In genomic region chr7:3691919-3692318, GRCm38 (mm10) we compare ENCODE assay signal across 9 mouse cellular contexts. TPM values are rescaled to one million over a fixed set of nuclear protein-coding genes. Genes with fewer than 3 reads are reported as not detected.
DNase-seq lines count a peak whose midpoint lies in the region; ATAC-seq and TF ChIP-seq lines count a peak whose summit lies in the region.
"Had no signal": no experiment of that assay in that cellular context is flagged by ENCODE, and none has a peak within 500 bp of the region (broad histone marks: within the 10 kb centered on the region; RNA-seq: fewer than 3 reads in every experiment).

No protein-coding gene starts in this region.

- peaks cover 47% of the 10 kb centered on the region for H3K36me3 ChIP-seq in heart, embryonic 13.5 days
- H3K36me3 ChIP-seq in ES-E14 (ENCODE audit: control insufficient read depth, insufficient read depth, low read length, poor library complexity, severe bottlenecking) = peaks cover 3% of the 10 kb centered on the region; the same call in 1 of the 2 replicates
- peaks cover 31% of the 10 kb centered on the region for H3K36me3 ChIP-seq in hindbrain, embryonic 10.5 days
- H3K36me3 ChIP-seq in midbrain, embryonic 12.5 days = peaks cover 9% of the 10 kb centered on the region; the same call in 1 of the 2 replicates

- no peaks in the 10 kb centered on the region for H3K27me3 ChIP-seq in heart, embryonic 13.5 days (replicated peaks)
- no peaks in the 10 kb centered on the region for H3K27me3 ChIP-seq in hindbrain, embryonic 10.5 days (ENCODE audit: insufficient read depth, poor library complexity, severe bottlenecking)
- no peaks in the 10 kb centered on the region for H3K27me3 ChIP-seq in midbrain, embryonic 12.5 days
- H3K27me3 ChIP-seq: Patski had no signal

- in situ Hi-C loops in ES-E14 (cut with MboI; ENCODE audit: low sequenced_read_pairs in 2 of 2, unreplicated experiment in 2 of 2) = no loop called here

- peak overlapping the region; percentile 79 for H3K4me3 ChIP-seq in heart, embryonic 13.5 days
- H3K4me3 ChIP-seq in ES-E14 (ENCODE audit: insufficient read depth in 1 of 2, low read depth in 1 of 2, low read length in 2 of 2, poor library complexity in 1 of 2, severe bottlenecking in 1 of 2) = peak overlapping the region; percentile 86 to 93
- H3K4me3 ChIP-seq in hindbrain, embryonic 10.5 days = peak overlapping the region; percentile 72
- H3K4me3 ChIP-seq in midbrain, embryonic 12.5 days = peak overlapping the region; percentile 60

- WGBS in heart, embryonic 13.5 days = 31% methylated on average over 3 of the region's 3 CpGs
- 50% methylated on average over 3 of the region's 3 CpGs for WGBS in hindbrain, embryonic 10.5 days
- WGBS in midbrain, embryonic 12.5 days = 43% methylated on average over 3 of the region's 3 CpGs

- peak overlapping the region; percentile 88 for H3K9ac ChIP-seq in heart, embryonic 13.5 days
- H3K9ac ChIP-seq in ES-E14 (ENCODE audit: insufficient read depth, low read depth, low read length, poor library complexity, severe bottlenecking) = peak overlapping the region; percentile 90
- H3K9ac ChIP-seq in midbrain, embryonic 12.5 days (replicated peaks) = peak overlapping the region; percentile 82

- H3K4me2 ChIP-seq in heart, embryonic 13.5 days = peak overlapping the region; percentile 96
- H3K4me2 ChIP-seq in midbrain, embryonic 12.5 days (replicated peaks) = peak overlapping the region; percentile 85

- no peaks in the 10 kb centered on the region for H3K9me3 ChIP-seq in heart, embryonic 13.5 days
- H3K9me3 ChIP-seq in ES-E14 (ENCODE audit: control insufficient read depth, insufficient read depth, low read depth, low read length) = no peaks in the 10 kb centered on the region
- no peaks in the 10 kb centered on the region for H3K9me3 ChIP-seq in hindbrain, embryonic 10.5 days
- no peaks in the 10 kb centered on the region for H3K9me3 ChIP-seq in midbrain, embryonic 12.5 days

- H3K4me1 ChIP-seq in heart, embryonic 13.5 days = peaks cover 25% of the 10 kb centered on the region
- 0 out of 4 replicates have a peak, but pooled peaks cover 0 to 2% of the 10 kb centered on the region in 2 experiments for H3K4me1 ChIP-seq in ES-E14 (ENCODE audit: control insufficient read depth in 2 of 2, insufficient read depth in 2 of 2, low read length in 2 of 2, poor library complexity in 1 of 2)
- peaks cover 28% of the 10 kb centered on the region for H3K4me1 ChIP-seq in hindbrain, embryonic 10.5 days (replicated peaks)
- peaks cover 28% of the 10 kb centered on the region for H3K4me1 ChIP-seq in midbrain, embryonic 12.5 days

- no peak for ATAC-seq in heart, embryonic 13.5 days (ENCODE audit: extremely low read depth, insufficient number of reproducible peaks, low FRiP score, low TSS enrichment)
- ATAC-seq in midbrain, embryonic 12.5 days (ENCODE audit: low FRiP score, low read depth) = no peak

- no peak for DNase-seq in heart, postnatal 14 days
- DNase-seq in ES-E14 (ENCODE audit: low read depth, low spot score) = no peak
- no peak for DNase-seq in hindbrain, embryonic 10.5 days (ENCODE audit: low spot score)
- no peak for DNase-seq in right cerebral cortex, postnatal 36 days (ENCODE audit: low spot score in 2 of 2)
- DNase-seq in testis, postnatal 10 days (ENCODE audit: low spot score) = no peak
- DNase-seq in lung, adult 18-20 months = no peak

- H3K27ac ChIP-seq in heart, embryonic 13.5 days (replicated peaks) = peak overlapping the region; percentile 99
- no peak overlapping the region for H3K27ac ChIP-seq in ES-E14 (ENCODE audit: insufficient read depth, low read depth, low read length, poor library complexity, severe bottlenecking)
- H3K27ac ChIP-seq in hindbrain, embryonic 10.5 days = peak overlapping the region; percentile 92
- H3K27ac ChIP-seq in midbrain, embryonic 12.5 days (replicated peaks) = peak overlapping the region; percentile 91

- intact Hi-C loops in heart, postnatal 14 days (cut with DNase I) = loop anchor here (2.0 kb wide), 2 partner anchors 17 to 47 kb away; partner anchors contain the start of gene Cnot3

TF ChIP-seq in ES-E14, 5 proteins besides CTCF, POLR2A, EP300 and RAD21:
- TF ChIP-seq CHD2 (IDR thresholded peaks at IDR 0.05; ENCODE audit: low read depth, low read length) = no peak
- TF ChIP-seq ZNF384 (IDR thresholded peaks at IDR 0.05; ENCODE audit: low read depth, low read length) = no peak
- no peak for TF ChIP-seq MAFK (IDR thresholded peaks at IDR 0.05; ENCODE audit: insufficient read depth, low read depth, low read length)
- TF ChIP-seq ZC3H11A (IDR thresholded peaks at IDR 0.05; ENCODE audit: borderline replicate concordance, low read depth, low read length) = no peak
- TF ChIP-seq HCFC1 (IDR thresholded peaks at IDR 0.05; ENCODE audit: borderline replicate concordance, insufficient read depth, low read length) = no peak

RNA-seq across cellular contexts. Expression of gene Tsen34, which starts 0.7 kb away (rescaled TPM):
- polyA plus RNA-seq in heart, embryonic 13.5 days (2015; fragmentation: Nextera tagmentation; extraction: Ambion mirVana) = 194 and 226 TPM in 2 replicates
- total RNA-seq in heart, postnatal 14 days (2021) = 10 to 100 TPM; 68.0 to 85.6 TPM
- 79.0 and 90.2 TPM in 2 replicates for total RNA-seq in ES-E14 (2012; rRNA removed)
- polyA plus RNA-seq in hindbrain, embryonic 10.5 days (2016; fragmentation: Nextera tagmentation; extraction: Ambion mirVana) = 269 and 282 TPM in 2 replicates
- 202 and 212 TPM in 2 replicates for polyA plus RNA-seq in midbrain, embryonic 12.5 days (2016; fragmentation: Nextera tagmentation; extraction: Ambion mirVana)

RNA-seq across cellular contexts. Expression of gene Mboat7, which starts 1.4 kb away (rescaled TPM):
- polyA plus RNA-seq in heart, embryonic 13.5 days (2015; fragmentation: Nextera tagmentation; extraction: Ambion mirVana) = 35.5 and 40.7 TPM in 2 replicates
- total RNA-seq in heart, postnatal 14 days (2021) = 10 to 100 TPM; 22.9 to 23.1 TPM
- total RNA-seq in ES-E14 (2012; rRNA removed) = 34.4 and 55.9 TPM in 2 replicates
- 38.9 and 39.2 TPM in 2 replicates for polyA plus RNA-seq in hindbrain, embryonic 10.5 days (2016; fragmentation: Nextera tagmentation; extraction: Ambion mirVana)
- polyA plus RNA-seq in midbrain, embryonic 12.5 days (2016; fragmentation: Nextera tagmentation; extraction: Ambion mirVana) = 37.9 and 42.6 TPM in 2 replicates

RNA-seq across cellular contexts. Expression of gene Rps9, which starts 11.9 kb away (rescaled TPM):
- 844 and 931 TPM in 2 replicates for polyA plus RNA-seq in heart, embryonic 13.5 days (2015; fragmentation: Nextera tagmentation; extraction: Ambion mirVana)
- total RNA-seq in heart, postnatal 14 days (2021) = 100 to 1,000 TPM; 628 to 698 TPM
- 2,173 and 2,308 TPM in 2 replicates for total RNA-seq in ES-E14 (2012; rRNA removed)
- polyA plus RNA-seq in hindbrain, embryonic 10.5 days (2016; fragmentation: Nextera tagmentation; extraction: Ambion mirVana) = 1,151 and 1,302 TPM in 2 replicates
- 1,015 and 1,051 TPM in 2 replicates for polyA plus RNA-seq in midbrain, embryonic 12.5 days (2016; fragmentation: Nextera tagmentation; extraction: Ambion mirVana)

RNA-seq across cellular contexts. Expression of gene Tmc4, which starts 14.6 kb away (rescaled TPM):
- polyA plus RNA-seq in heart, embryonic 13.5 days (2015; fragmentation: Nextera tagmentation; extraction: Ambion mirVana) = 4.0 and 4.6 TPM in 2 replicates
- 1 to 10 TPM; 1.1 to 2.0 TPM for total RNA-seq in heart, postnatal 14 days (2021)
- total RNA-seq in ES-E14 (2012; rRNA removed) = 2.9 and 5.3 TPM in 2 replicates
- 3.5 and 5.8 TPM in 2 replicates for polyA plus RNA-seq in hindbrain, embryonic 10.5 days (2016; fragmentation: Nextera tagmentation; extraction: Ambion mirVana)
- polyA plus RNA-seq in midbrain, embryonic 12.5 days (2016; fragmentation: Nextera tagmentation; extraction: Ambion mirVana) = 2.8 and 3.1 TPM in 2 replicates

RNA-seq across cellular contexts. Expression of gene Leng1, which starts 26.3 kb away (rescaled TPM):
- 17.0 and 18.3 TPM in 2 replicates for polyA plus RNA-seq in heart, embryonic 13.5 days (2015; fragmentation: Nextera tagmentation; extraction: Ambion mirVana)
- total RNA-seq in heart, postnatal 14 days (2021) = 1 to 10 TPM; 8.5 to 9.6 TPM
- 4.5 and 5.7 TPM in 2 replicates for total RNA-seq in ES-E14 (2012; rRNA removed)
- polyA plus RNA-seq in hindbrain, embryonic 10.5 days (2016; fragmentation: Nextera tagmentation; extraction: Ambion mirVana) = 19.4 and 23.0 TPM in 2 replicates
- polyA plus RNA-seq in midbrain, embryonic 12.5 days (2016; fragmentation: Nextera tagmentation; extraction: Ambion mirVana) = 23.1 and 25.6 TPM in 2 replicates
